Mouse (Mus musculus) kidney, postnatal 14 days (tissue): ENCODE data around the gene Gm8926.
"Not testable (repeated sequence)": the region's sequence is repeated elsewhere in the genome, so short reads cannot be mapped to it uniquely, and the experiment has no call there.

ENCODE experiments used
- DNase-seq: peaks from one replicate; pipeline ENCODE4 v3.0.0; 2022; ENCODE audit warnings: mixed read lengths

Gene Gm8926

DNA sequence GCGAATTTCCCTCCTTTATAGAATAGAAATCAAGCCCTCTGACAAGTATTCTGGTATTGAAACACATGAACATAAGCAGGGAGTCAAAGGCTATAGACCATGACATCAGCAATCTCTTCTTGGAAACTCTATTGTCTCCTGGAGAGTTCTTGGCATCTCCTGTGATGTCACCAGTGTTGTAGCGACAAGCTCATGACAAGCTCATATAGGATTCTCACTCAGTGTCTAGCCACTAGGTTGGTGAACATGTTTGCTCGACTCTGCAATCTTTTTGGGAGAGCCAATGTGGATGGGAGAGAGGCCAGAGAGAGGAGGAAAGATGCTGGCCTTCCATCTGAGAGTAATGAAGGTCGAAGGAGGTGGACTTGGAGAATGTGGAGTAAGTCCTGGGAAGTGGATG is at the start of gene Gm8926:
Gm8926 (plus strand) TSS at position 301 of the 400 bp plus-strand sequence.
- not testable (repeated sequence) for DNase-seq
